Mouse (Mus musculus): ENCODE measurements around the gene Ids. TPM values are rescaled to one million over a fixed set of nuclear protein-coding genes. Genes with fewer than 3 reads are reported as not detected.

Ids gene
- polyA plus RNA-seq, 1 experiment from 2014 or later: 1.2 TPM

Other genes starting within 250 kb of the Ids start
- 25.9 and 29.6 TPM in 2 replicates for gene 1110012L19Rik, start 20.8 kb upstream of the Ids start, polyA plus RNA-seq (2014; fragmentation: Nextera tagmentation; extraction: Ambion mirVana)
- gene Tmem185a, start 112.1 kb upstream of the Ids start, polyA plus RNA-seq (2014; fragmentation: Nextera tagmentation; extraction: Ambion mirVana): 38.5 and 47.5 TPM in 2 replicates